Mouse (Mus musculus) adrenal gland, adult (tissue): ENCODE measurements around the gene Tbc1d15.
A peak's percentile ranks its signal among the peaks of the same experiment; 100 is the strongest.
"Not testable (repeated sequence)": the region's sequence is repeated elsewhere in the genome, so short reads cannot be mapped to it uniquely, and the experiment has no call there.

Source experiments
- DNase-seq, 2 experiments: peaks; one replicate each; pipeline ENCODE4 v3.0.0; 2022 to 2023; ENCODE audit warnings: low spot score in 1 of 2; ENCODE audit not compliant: inconsistent age in 2 of 2

The Tbc1d15 gene

GRCm38 (mm10) chr10:115245488-115245887 lies 5.8 kb downstream of the Tbc1d15 start:
- DNase-seq = no peak

- peak in 1 of 2 experiments; percentile 56 for DNase-seq
Observed at GRCm38 (mm10) chr10:115241082-115241595, 10.1 kb downstream of the Tbc1d15 start.

- DNase-seq = no peak
Observed at GRCm38 (mm10) chr10:115237931-115238330, 13.3 kb downstream of the Tbc1d15 start.

- no peak for DNase-seq
Observed at GRCm38 (mm10) chr10:115236733-115237132, 14.5 kb downstream of the Tbc1d15 start.

GRCm38 (mm10) chr10:115235501-115235900 lies 15.8 kb downstream of the Tbc1d15 start:
- no peak for DNase-seq

GRCm38 (mm10) chr10:115233798-115234197 lies 17.5 kb downstream of the Tbc1d15 start:
- DNase-seq = no peak

GRCm38 (mm10) chr10:115232513-115232912 lies 18.8 kb downstream of the Tbc1d15 start:
- no peak for DNase-seq

- no peak for DNase-seq
Observed at GRCm38 (mm10) chr10:115229023-115229422, 22.2 kb downstream of the Tbc1d15 start.

GRCm38 (mm10) chr10:115226586-115226985 lies 24.7 kb downstream of the Tbc1d15 start:
- no peak for DNase-seq

GRCm38 (mm10) chr10:115223845-115224244 lies 27.4 kb downstream of the Tbc1d15 start:
- DNase-seq = no peak

GRCm38 (mm10) chr10:115212916-115213580 lies 38.2 kb downstream of the Tbc1d15 start:
- no peak for DNase-seq

GRCm38 (mm10) chr10:115205825-115206224 lies 45.4 kb downstream of the Tbc1d15 start:
- no peak for DNase-seq

- DNase-seq = no peak
Observed at GRCm38 (mm10) chr10:115205284-115205683, 46.0 kb downstream of the Tbc1d15 start.

- no peak for DNase-seq
Observed at GRCm38 (mm10) chr10:115191214-115191613, 60.1 kb downstream of the Tbc1d15 start.

- no peak for DNase-seq
Observed at GRCm38 (mm10) chr10:115187390-115187789, 63.9 kb downstream of the Tbc1d15 start.

- DNase-seq = peak; percentile 66 to 86
Observed at GRCm38 (mm10) chr10:115184697-115185096, 66.6 kb downstream of the Tbc1d15 start, which contains the start of gene Tph2. Gene Tph2 (minus strand): TSS chr10:115185022.

- no peak for DNase-seq
Observed at GRCm38 (mm10) chr10:115181034-115181433, 70.2 kb downstream of the Tbc1d15 start.

- not testable (repeated sequence) for DNase-seq
Observed at GRCm38 (mm10) chr10:115178019-115178418, 73.2 kb downstream of the Tbc1d15 start.

- no peak for DNase-seq
Observed at GRCm38 (mm10) chr10:115175591-115175991, 75.7 kb downstream of the Tbc1d15 start.

GRCm38 (mm10) chr10:115173336-115173735 lies 77.9 kb downstream of the Tbc1d15 start:
- no peak for DNase-seq

- DNase-seq = no peak
Observed at GRCm38 (mm10) chr10:115171351-115171818, 79.9 kb downstream of the Tbc1d15 start.

- no peak for DNase-seq
Observed at GRCm38 (mm10) chr10:115170496-115171350, 80.5 kb downstream of the Tbc1d15 start.
